Mouse (Mus musculus): ENCODE results near the gene Klhl11. TPM values are rescaled to one million over a fixed set of nuclear protein-coding genes. Genes with fewer than 3 reads are reported as not detected.

Gene Klhl11
- total RNA-seq (2012; rRNA removed) (31.5 and 34.7 TPM in 2 replicates), polyA plus RNA-seq (2012; ENCODE audit: insufficient read depth in 1 of 2, insufficient read length in 2 of 2, low read depth in 1 of 2, low replicate concordance in 2 of 2, missing spikeins in 1 of 2) (10 to 100 TPM in 1 of 2 experiments, not detected in 1; 11.5 TPM)

- TF ChIP-seq ETS1 (IDR thresholded peaks at IDR 0.05; ENCODE audit: low read depth, low read length) = 0 out of 2 replicates have a peak, but pooled peaks have one; percentile 12
- TF ChIP-seq MAZ (IDR thresholded peaks at IDR 0.05; ENCODE audit: low read depth, low read length) = no peak
- TF ChIP-seq CHD1 (IDR thresholded peaks at IDR 0.05; ENCODE audit: low read depth, low read length) = peak; percentile 72; the same call in 1 of the 2 replicates
- TF ChIP-seq GABPA (IDR thresholded peaks at IDR 0.05; ENCODE audit: low read depth, low read length) = no peak
- peak; percentile 98 to 99 for TF ChIP-seq POLR2A (IDR thresholded peaks at IDR 0.05; ENCODE audit: control insufficient read depth in 1 of 2, insufficient read depth in 1 of 2, low read depth in 1 of 2, low read length in 2 of 2, poor library complexity in 1 of 2)
- peak; percentile 69 to 92 (median 92) for TF ChIP-seq CTCF (IDR thresholded peaks at IDR 0.05 in 2 of 3, conservative IDR thresholded peaks at IDR 0.05 in 1 of 3; ENCODE audit: control insufficient read depth in 1 of 3, insufficient read depth in 1 of 3, low read depth in 2 of 3, low read length in 3 of 3, poor library complexity in 1 of 3, severe bottlenecking in 1 of 3)
- TF ChIP-seq MAX (IDR thresholded peaks at IDR 0.05; ENCODE audit: low read length) = peak; percentile 53; the same call in 1 of the 2 replicates
- no peak for TF ChIP-seq CHD2 (IDR thresholded peaks at IDR 0.05; ENCODE audit: low read length)
- TF ChIP-seq EP300 (IDR thresholded peaks at IDR 0.05; ENCODE audit: low read depth in 1 of 2, low read length in 2 of 2) = peak in 1 of 2 experiments; percentile 10; a peak in 1 of 4 replicates
- peak; percentile 46 for TF ChIP-seq SMC3 (IDR thresholded peaks at IDR 0.05; ENCODE audit: low read depth, low read length)
- peak; percentile 65; the same call in 1 of the 2 replicates for TF ChIP-seq UBTF (IDR thresholded peaks at IDR 0.05; ENCODE audit: borderline replicate concordance, insufficient read depth, low read depth, low read length)
- peak; percentile 95 for TF ChIP-seq TBP (IDR thresholded peaks at IDR 0.05; ENCODE audit: low read depth, low read length)
- peak; percentile 97 for TF ChIP-seq ZMIZ1 (IDR thresholded peaks at IDR 0.05; ENCODE audit: low read depth, low read length)
- no peak; the same call in none of the 2 replicates for TF ChIP-seq ELF1 (IDR thresholded peaks at IDR 0.05; ENCODE audit: low read depth, low read length)
- TF ChIP-seq POLR2AphosphoS2 (IDR thresholded peaks at IDR 0.05; ENCODE audit: low read length) = peak; percentile 89
- no peak for TF ChIP-seq MAFK (IDR thresholded peaks at IDR 0.05; ENCODE audit: borderline replicate concordance, low read depth, low read length)
- TF ChIP-seq ZNF384 (IDR thresholded peaks at IDR 0.05; ENCODE audit: low read depth, low read length) = peak; percentile 93
- TF ChIP-seq MEF2A (IDR thresholded peaks at IDR 0.05; ENCODE audit: extremely low read depth, insufficient replicate concordance, low read depth, low read length, poor library complexity, severe bottlenecking) = 0 out of 2 replicates have a peak, but pooled peaks have one; percentile 35
- peak; percentile 83 for TF ChIP-seq TCF12 (IDR thresholded peaks at IDR 0.05; ENCODE audit: low read depth, low read length)
- TF ChIP-seq HCFC1 (IDR thresholded peaks at IDR 0.05; ENCODE audit: low read depth, low read length) = peak; percentile 89
- TF ChIP-seq NRF1 (IDR thresholded peaks at IDR 0.05; ENCODE audit: insufficient read depth, low read depth, low read length, poor library complexity, severe bottlenecking) = peak; percentile 94
- peak; percentile 71 for TF ChIP-seq MXI1 (IDR thresholded peaks at IDR 0.05; ENCODE audit: low read depth, low read length)
- no peak; the same call in 1 of the 2 replicates for TF ChIP-seq MYC (IDR thresholded peaks at IDR 0.05; ENCODE audit: low read depth, low read length)
- TF ChIP-seq NELFE (IDR thresholded peaks at IDR 0.05; ENCODE audit: low read depth, low read length) = peak; percentile 99
- TF ChIP-seq USF1 (IDR thresholded peaks at IDR 0.05; ENCODE audit: low read depth, low read length) = no peak
- peak; percentile 81; the same call in 1 of the 2 replicates for TF ChIP-seq SIN3A (IDR thresholded peaks at IDR 0.05; ENCODE audit: low read length)
- Histone ChIP-seq H3K9me3 (replicated peaks; ENCODE audit: insufficient read depth, low read length) (no peaks in the 10 kb centered on the region), H3K4me1 (ENCODE audit: control insufficient read depth in 1 of 2, insufficient read depth in 2 of 2, low read length in 2 of 2) (peaks cover 10 to 21% of the 10 kb centered on the region in 2 experiments), H3K36me3 (ENCODE audit: control insufficient read depth in 1 of 2, insufficient read depth in 2 of 2, low read length in 2 of 2) (peaks cover 11 to 37% of the 10 kb centered on the region in 2 experiments), H3K79me2 (ENCODE audit: control insufficient read depth, insufficient read depth, low read length, poor library complexity) (peaks cover 44% of the 10 kb centered on the region), H3K9ac (ENCODE audit: control insufficient read depth, low read depth, low read length, poor library complexity, severe bottlenecking) (peak within 1 kb of the TSS; percentile 85), H3K27ac (ENCODE audit: control insufficient read depth, low read depth, low read length) (peak within 1 kb of the TSS; percentile 41), H3K27me3 (ENCODE audit: control insufficient read depth in 1 of 2, insufficient read depth in 2 of 2, low read length in 2 of 2) (no peaks in the 10 kb centered on the region), H3K4me3 (ENCODE audit: control insufficient read depth in 1 of 2, insufficient read depth in 1 of 2, low read depth in 2 of 2, low read length in 2 of 2) (peak within 1 kb of the TSS; percentile 76 to 91)
- DNase-seq (ENCODE audit: low read depth, low spot score) = peak; percentile 97
Observed at GRCm38 (mm10) chr11:100472197-100472934, at the start of gene Klhl11. Gene Klhl11, minus strand, starts transcription at chr11:100472741.
